Mouse (Mus musculus) kidney, postnatal 0 days (tissue): ENCODE results near the gene Spem1. TPM values are rescaled to one million over a fixed set of nuclear protein-coding genes. Genes with fewer than 3 reads are reported as not detected.

Experiments
- ATAC-seq: fragments of 200-750 bp; cut with Nextera tagmentation; replicated peaks from 2 replicates; pipeline ENCODE4 v1.8.0; 2017; ENCODE audit warnings: low read depth, moderate number of reproducible peaks, moderate TSS enrichment, moderate library complexity; ENCODE audit not compliant: low FRiP score
- DNase-seq: peaks from one replicate; pipeline ENCODE4 v3.0.0-alpha.2; 2016; ENCODE audit warnings: low spot score
- H3K27ac ChIP-seq: fragments of 300-500 bp; sonication (generic); 2 replicates; pipeline ENCODE4 v1.5.1; 2014; ENCODE audit warnings: mild to moderate bottlenecking
- H3K27me3 ChIP-seq: fragments of 300-500 bp; sonication (generic); 2 replicates; pipeline ENCODE4 v1.6.1; 2014; ENCODE audit warnings: low read length, mixed read lengths; ENCODE audit not compliant: insufficient read depth
- H3K36me3 ChIP-seq: fragments of 300-500 bp; sonication (generic); 2 replicates; pipeline ENCODE4 v1.6.1; 2014; ENCODE audit warnings: low read length, mixed read lengths; ENCODE audit not compliant: insufficient read depth
- H3K4me1 ChIP-seq: fragments of 300-500 bp; sonication (generic); replicated peaks from 2 replicates; pipeline ENCODE4 v1.6.1; 2014; ENCODE audit warnings: antibody characterized with exemption, low read length, mixed read lengths; ENCODE audit not compliant: insufficient read depth
- H3K4me2 ChIP-seq: fragments of 300-500 bp; sonication (generic); 2 replicates; pipeline ENCODE4 v1.6.1; 2014; ENCODE audit warnings: mild to moderate bottlenecking, low read length, moderate library complexity, mixed read lengths
- H3K4me3 ChIP-seq: fragments of 300-500 bp; sonication (generic); replicated peaks from 2 replicates; pipeline ENCODE4 v1.5.1; 2014; ENCODE audit warnings: low read depth, low read length
- H3K9ac ChIP-seq: fragments of 300-500 bp; sonication (generic); 2 replicates; pipeline ENCODE4 v1.6.1; 2014; ENCODE audit warnings: low read depth, low read length
- H3K9me3 ChIP-seq: fragments of 300-500 bp; sonication (generic); replicated peaks from 2 replicates; pipeline ENCODE4 v1.6.1; 2016; ENCODE audit warnings: low read length, inconsistent platforms, mixed read lengths
- CTCF ChIP-seq: IDR thresholded peaks from 2 replicates; pipeline ENCODE4 v1.5.1; 2016; ENCODE audit warnings: antibody characterized with exemption, low read depth, mild to moderate bottlenecking, moderate library complexity
- WGBS: fragments of 180-500 bp; shearing (Covaris S2); extraction: QIAGEN DNeasy Blood & Tissue Kit; methylation state at CpG from one replicate; pipeline ENCODE4 v1.1.7; 2014; 5-methylcytosine and 5-hydroxymethylcytosine counted together
- polyA plus RNA-seq: library from polyadenylated mRNA; unstranded; fragments of >200 nt; fragmentation: Nextera tagmentation; extraction: Ambion mirVana; gene quantifications from 2 replicates; pipeline ENCODE4 v1.2.1, GENCODE M21; 2015

The Spem1 gene
- polyA plus RNA-seq, 1 experiment from 2014 or later, result not detected

GRCm38 (mm10) chr11:69784793-69785272 is 37.1 kb downstream of the Spem1 start:
- TF ChIP-seq CTCF, result no peak
- no peak overlapping the region for H3K9ac ChIP-seq
- 0 out of 2 replicates have a peak, but pooled peaks cover 3% of the 10 kb centered on the region for H3K4me1 ChIP-seq
- whole genome bisulfite sequencing, result 37% methylated on average over 15 of the region's 15 CpGs
- no peak overlapping the region for H3K27ac ChIP-seq
- no peaks in the 10 kb centered on the region for H3K36me3 ChIP-seq
- DNase-seq (peak; percentile 61), ATAC-seq (peak; percentile 39; the same call in 1 of the 2 replicates)
- H3K4me3 ChIP-seq, result no peak overlapping the region
- no peaks in the 10 kb centered on the region for H3K27me3 ChIP-seq
- H3K9me3 ChIP-seq, result no peaks in the 10 kb centered on the region
- H3K4me2 ChIP-seq, result peak overlapping the region; percentile 37

GRCm38 (mm10) chr11:69781828-69782227 is 40.2 kb downstream of the Spem1 start:
- no peak overlapping the region for H3K4me3 ChIP-seq
- no peak overlapping the region for H3K9ac ChIP-seq
- peaks cover 14% of the 10 kb centered on the region for H3K4me1 ChIP-seq
- no peaks in the 10 kb centered on the region for H3K36me3 ChIP-seq
- H3K9me3 ChIP-seq, result no peaks in the 10 kb centered on the region
- H3K27ac ChIP-seq, result no peak overlapping the region
- H3K4me2 ChIP-seq, result no peak overlapping the region
- H3K27me3 ChIP-seq, result no peaks in the 10 kb centered on the region
- DNase-seq, result no peak
- no peak for TF ChIP-seq CTCF
- no peak for ATAC-seq
- 26% methylated on average over 4 of the region's 4 CpGs for WGBS

GRCm38 (mm10) chr11:69778985-69779384 is 43.0 kb downstream of the Spem1 start:
- DNase-seq (no peak), ATAC-seq (no peak)
- Histone ChIP-seq H3K4me3 (no peak overlapping the region), H3K9ac (no peak overlapping the region), H3K27me3 (no peaks in the 10 kb centered on the region), H3K36me3 (no peaks in the 10 kb centered on the region), H3K4me2 (0 out of 2 replicates have a peak overlapping the region, but pooled peaks have one; percentile 15), H3K9me3 (no peaks in the 10 kb centered on the region), H3K4me1 (peaks cover 11% of the 10 kb centered on the region), H3K27ac (no peak overlapping the region)
- TF ChIP-seq CTCF, result no peak
- 66% methylated on average over 7 of the region's 7 CpGs for WGBS

GRCm38 (mm10) chr11:69778258-69778982 is 43.6 kb downstream of the Spem1 start:
- no peak for TF ChIP-seq CTCF
- DNase-seq (no peak), ATAC-seq (no peak)
- Histone ChIP-seq H3K9ac (no peak overlapping the region), H3K4me2 (0 out of 2 replicates have a peak overlapping the region, but pooled peaks have one; percentile 15), H3K4me1 (peaks cover 11% of the 10 kb centered on the region), H3K27me3 (no peaks in the 10 kb centered on the region), H3K36me3 (no peaks in the 10 kb centered on the region), H3K9me3 (no peaks in the 10 kb centered on the region), H3K4me3 (no peak overlapping the region), H3K27ac (no peak overlapping the region)
- WGBS, result 58% methylated on average over 22 of the region's 23 CpGs

GRCm38 (mm10) chr11:69777504-69778257 is 44.3 kb downstream of the Spem1 start:
- Histone ChIP-seq H3K9me3 (no peaks in the 10 kb centered on the region), H3K4me3 (no peak overlapping the region), H3K36me3 (no peaks in the 10 kb centered on the region), H3K27ac (no peak overlapping the region), H3K9ac (no peak overlapping the region), H3K4me2 (no peak overlapping the region), H3K4me1 (peaks cover 11% of the 10 kb centered on the region), H3K27me3 (no peaks in the 10 kb centered on the region)
- 46% methylated on average over 22 of the region's 26 CpGs for WGBS
- DNase-seq (peak; percentile 34), ATAC-seq (no peak; the same call in 1 of the 2 replicates)
- TF ChIP-seq CTCF, result no peak

- DNase-seq, result no peak
- Histone ChIP-seq H3K9me3 (no peaks in the 10 kb centered on the region), H3K4me3 (no peak overlapping the region), H3K27me3 (no peaks in the 10 kb centered on the region), H3K9ac (no peak overlapping the region), H3K27ac (no peak overlapping the region), H3K36me3 (no peaks in the 10 kb centered on the region), H3K4me2 (no peak overlapping the region), H3K4me1 (peaks cover 11% of the 10 kb centered on the region)
- ATAC-seq, result no peak
- TF ChIP-seq CTCF, result no peak
- WGBS, result 86% methylated on average over 20 of the region's 20 CpGs
These were observed 45.5 kb downstream of the Spem1 start for GRCm38 (mm10) chr11:69776488-69776887.
